Mouse (Mus musculus) retina, embryonic 14.5 days (tissue): ENCODE data around the gene Phlda3.

Source experiments
- DNase-seq: peaks from one replicate; pipeline ENCODE4 v3.0.0-alpha.2; 2015; ENCODE audit warnings: low spot score

The Phlda3 gene

GRCm38 (mm10) chr1:135759685-135760084 is 6.2 kb upstream of the Phlda3 start:
- no peak for DNase-seq

GRCm38 (mm10) chr1:135760216-135760615 is 5.7 kb upstream of the Phlda3 start:
- peak; percentile 27 for DNase-seq

- DNase-seq: no peak
Observed at GRCm38 (mm10) chr1:135761728-135762127, 4.2 kb upstream of the Phlda3 start.

GRCm38 (mm10) chr1:135763503-135764205 is 2.3 kb upstream of the Phlda3 start:
- DNase-seq: no peak

- DNase-seq: no peak
Observed at GRCm38 (mm10) chr1:135764206-135764528, 1.8 kb upstream of the Phlda3 start.

DNA sequence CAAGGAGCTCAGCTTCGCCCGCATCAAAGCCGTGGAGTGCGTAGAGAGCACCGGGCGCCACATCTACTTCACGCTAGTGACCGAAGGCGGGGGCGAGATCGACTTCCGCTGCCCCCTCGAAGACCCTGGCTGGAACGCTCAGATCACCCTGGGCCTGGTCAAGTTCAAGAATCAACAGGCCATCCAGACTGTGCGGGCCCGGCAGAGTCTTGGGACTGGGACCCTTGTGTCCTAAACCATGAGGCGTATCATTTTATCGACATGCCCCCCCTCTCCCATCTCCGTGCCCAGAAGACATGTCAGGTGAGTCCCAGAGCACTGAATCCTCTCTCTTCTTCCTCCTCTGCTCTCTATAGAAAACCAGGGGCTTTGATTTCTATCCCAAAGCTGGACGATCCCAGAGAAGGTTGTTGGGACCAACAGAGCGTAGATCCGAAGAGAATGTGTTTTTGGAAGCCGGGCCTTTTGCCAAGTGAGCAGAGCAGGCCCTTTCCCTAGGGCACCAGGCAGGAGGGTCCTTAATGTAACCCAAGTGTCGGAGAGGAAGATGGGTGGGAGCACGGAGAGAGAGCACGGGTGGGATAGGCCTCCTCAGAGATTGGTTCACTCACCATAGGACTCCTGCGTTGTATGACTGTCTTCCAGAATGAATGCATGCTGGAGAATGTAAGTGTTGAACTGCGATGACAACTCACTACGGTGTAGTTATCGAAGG is 830 bp downstream of the Phlda3 start:
- no peak for DNase-seq

DNA sequence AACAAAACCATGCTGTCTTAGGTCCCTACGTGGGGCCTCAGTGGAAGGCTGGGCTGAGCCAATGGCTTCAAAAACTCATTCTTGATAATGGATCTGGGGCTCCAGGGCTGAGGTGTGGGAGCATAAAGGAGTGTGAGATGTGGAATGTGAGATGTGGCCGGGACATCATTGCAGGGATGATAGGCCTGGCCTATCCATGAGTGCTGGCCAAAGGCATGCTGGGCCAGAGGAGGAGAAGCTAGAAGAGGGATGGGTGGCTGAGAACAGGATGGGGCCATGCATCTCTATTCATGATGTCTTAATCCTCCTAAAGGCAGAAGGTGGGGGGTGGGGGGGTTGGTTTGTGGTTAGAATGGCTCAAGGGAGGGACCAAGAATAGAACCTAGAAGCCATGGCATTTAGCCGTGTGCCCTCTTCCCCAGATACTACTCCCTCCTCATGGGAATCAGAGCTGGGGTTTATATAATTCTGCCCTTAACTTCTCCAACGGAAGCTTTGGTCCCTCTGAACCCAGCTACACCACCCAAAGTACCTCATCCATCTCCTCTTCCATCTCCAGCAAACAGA is 1.5 kb downstream of the Phlda3 start:
- no peak for DNase-seq

GRCm38 (mm10) chr1:135768400-135768799 is 2.5 kb downstream of the Phlda3 start:
- DNase-seq: no peak

- no peak for DNase-seq
Observed at GRCm38 (mm10) chr1:135770237-135770636, 4.3 kb downstream of the Phlda3 start.

GRCm38 (mm10) chr1:135770896-135771572 is 5.1 kb downstream of the Phlda3 start:
- DNase-seq: no peak

DNA sequence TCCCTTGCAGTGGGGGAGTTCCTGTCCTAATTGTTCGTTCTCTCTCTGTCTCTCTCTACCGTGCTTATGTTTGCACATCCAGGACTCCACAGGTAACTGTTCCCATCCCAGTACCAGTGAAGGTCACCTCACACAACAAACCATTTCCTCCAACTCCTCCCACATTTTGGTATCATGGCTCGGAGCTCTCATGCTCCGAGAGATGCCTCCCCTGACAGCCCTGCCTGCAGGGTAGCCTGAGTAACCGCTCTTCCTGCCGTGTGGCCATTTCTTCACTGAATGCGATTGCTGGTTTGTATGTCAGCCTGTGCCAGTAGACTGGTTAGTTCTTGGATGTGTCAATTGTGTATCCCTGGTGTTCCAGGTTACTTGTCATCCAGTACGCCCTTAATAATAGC is 5.7 kb downstream of the Phlda3 start:
- no peak for DNase-seq

GRCm38 (mm10) chr1:135776596-135776995 is 10.7 kb downstream of the Phlda3 start:
- DNase-seq: no peak

- DNase-seq: no peak
Observed at GRCm38 (mm10) chr1:135777046-135777445, 11.1 kb downstream of the Phlda3 start.

- DNase-seq: no peak
Observed at GRCm38 (mm10) chr1:135778780-135779535, 13.0 kb downstream of the Phlda3 start, which contains the start of gene Tnni1. Gene Tnni1, plus strand, starts transcription at chr1:135779434.

- DNase-seq: no peak
Observed at GRCm38 (mm10) chr1:135780649-135781048, 14.7 kb downstream of the Phlda3 start.

DNA sequence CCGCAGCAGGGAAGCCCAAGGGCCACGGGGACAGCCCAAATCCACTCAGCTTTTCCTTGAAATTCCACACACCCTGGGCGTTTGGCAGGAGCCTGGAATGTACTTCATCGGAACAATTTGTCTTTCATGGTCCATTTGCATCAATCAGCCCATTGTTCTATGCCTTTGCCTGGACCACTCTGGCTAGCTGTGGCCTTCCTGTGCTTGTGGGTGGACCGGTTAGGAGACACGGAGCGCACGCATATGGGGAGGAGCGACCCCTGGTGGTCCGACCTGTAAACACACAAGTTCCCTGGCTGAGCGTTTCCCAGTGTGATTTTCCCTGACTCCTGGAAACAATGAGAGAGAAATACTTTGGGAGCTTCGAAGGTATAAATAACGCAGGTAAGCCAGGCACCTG is 15.3 kb downstream of the Phlda3 start:
- peak; percentile 86 for DNase-seq

- DNase-seq: no peak
Observed at GRCm38 (mm10) chr1:135782816-135783215, 16.9 kb downstream of the Phlda3 start.

DNA sequence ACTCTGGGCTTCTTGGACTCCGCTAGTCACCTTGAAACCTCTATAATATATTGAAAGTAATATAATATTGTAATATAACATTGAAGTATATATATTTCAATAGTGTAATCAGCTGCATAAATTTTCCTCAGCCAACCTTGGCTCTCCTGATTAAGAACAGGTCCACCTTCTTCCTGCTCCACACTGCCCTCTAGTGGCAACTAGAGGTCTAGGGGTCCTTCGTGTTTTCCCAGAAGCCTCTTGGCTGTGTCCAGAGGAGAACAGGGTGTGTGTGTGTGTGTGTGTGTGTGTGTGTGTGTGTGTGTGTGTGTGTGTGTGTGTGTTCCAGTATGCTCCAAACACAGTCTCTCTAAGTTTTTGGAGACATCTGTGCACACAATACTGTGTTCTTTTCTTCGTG is 21.9 kb downstream of the Phlda3 start:
- DNase-seq: peak; percentile 91

DNA sequence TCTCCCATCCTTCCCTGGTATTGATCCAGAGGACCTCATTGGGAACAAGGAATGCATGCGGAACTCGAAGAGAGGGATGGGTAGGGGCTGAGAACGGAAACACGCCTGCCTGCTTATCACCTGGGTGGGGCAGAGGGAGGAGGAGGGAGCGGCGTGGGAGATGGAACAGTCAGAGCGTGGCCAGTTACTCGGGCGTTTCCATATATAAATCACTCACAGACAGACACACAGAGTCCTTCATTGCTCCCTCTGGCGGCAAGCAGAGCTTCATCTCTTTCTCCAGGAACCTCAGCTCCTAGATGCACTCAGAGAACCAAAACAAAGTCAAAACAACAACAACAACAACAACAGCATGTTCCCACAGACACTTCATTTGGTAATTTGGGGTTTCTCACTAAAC is 22.8 kb downstream of the Phlda3 start:
- no peak for DNase-seq

DNA sequence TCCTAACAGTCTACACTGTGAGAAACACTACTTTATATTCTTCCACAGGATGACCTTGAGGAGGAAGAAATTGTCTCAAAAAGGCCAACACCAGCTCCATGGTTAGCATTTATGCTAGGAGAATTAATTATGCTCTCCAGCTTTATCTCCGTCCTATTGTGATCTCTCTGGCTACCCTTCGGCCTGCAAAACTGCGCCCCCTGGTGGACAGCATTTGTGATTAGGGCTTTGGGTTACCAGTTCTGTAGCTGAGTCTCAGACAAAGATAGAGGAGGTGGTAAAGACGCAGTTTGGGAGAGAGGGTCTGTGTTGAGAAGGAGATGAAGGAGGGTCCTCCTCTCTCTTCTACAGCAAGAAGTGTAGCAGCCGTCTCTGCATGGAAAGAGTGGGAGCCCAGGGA is 23.9 kb downstream of the Phlda3 start:
- peak; percentile 83 for DNase-seq

DNA sequence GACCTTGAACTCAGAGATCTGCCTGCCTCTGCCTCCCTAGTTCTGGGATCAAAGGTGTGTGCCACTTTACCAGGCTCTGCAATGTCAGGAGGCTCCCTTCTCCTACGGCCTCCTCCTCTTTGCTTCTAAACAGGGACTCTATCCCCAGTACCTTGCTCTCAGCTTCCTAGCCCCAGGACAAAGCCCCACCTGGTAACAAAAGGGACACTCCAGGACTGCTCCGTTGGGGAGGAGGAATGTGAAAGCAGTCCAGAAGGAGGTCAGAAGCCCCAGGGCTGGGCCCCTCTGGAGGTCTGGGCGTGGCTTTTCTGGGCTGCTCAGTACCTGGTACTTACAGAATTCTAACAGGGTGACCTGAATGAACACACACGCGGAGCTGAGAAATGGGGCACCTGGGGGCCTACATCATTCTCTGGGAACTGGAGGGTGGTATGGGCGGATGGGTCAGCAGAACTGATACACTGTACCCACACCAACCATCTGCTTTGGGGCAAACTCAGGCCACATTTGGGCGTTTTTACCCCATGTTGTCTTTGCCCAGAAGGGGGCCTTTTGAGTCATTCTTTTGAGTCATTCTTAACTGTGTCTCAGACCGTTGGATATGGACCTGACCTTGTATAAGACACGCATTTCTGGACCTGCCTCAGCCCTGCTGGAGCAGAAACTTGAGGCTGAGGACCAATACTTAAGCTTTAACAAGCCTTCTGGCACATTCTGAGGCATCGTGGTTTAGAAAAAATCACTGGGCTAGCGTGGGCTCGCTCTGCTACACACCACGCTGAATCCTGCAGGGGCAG is 26.4 kb downstream of the Phlda3 start:
- no peak for DNase-seq
